Mouse (Mus musculus): Measurements from ENCODE around the gene Fuca2.

GRCm38 (mm10) chr10:13521857-13522256 lies 22.5 kb downstream of the Fuca2 start:
- TF ChIP-seq CTCF (IDR thresholded peaks at IDR 0.05; ENCODE audit: extremely low read depth, insufficient read depth, insufficient read length, insufficient replicate concordance) (no peak), POLR2A (IDR thresholded peaks at IDR 0.05; ENCODE audit: low read depth, low read length) (no peak)
